Mouse (Mus musculus) cortical plate, adult 2 months (tissue): ENCODE data around the gene Fam19a1.

ENCODE experiments used
- CTCF ChIP-seq: fragments of 200-500 bp; IDR thresholded peaks from 2 replicates; pipeline ENCODE4 v1.5.1; 2011; ENCODE audit warnings: mild to moderate bottlenecking, control low read depth, low read length; ENCODE audit not compliant: insufficient read depth; ENCODE audit errors: extremely low read depth
- POLR2A ChIP-seq: fragments of 200-500 bp; IDR thresholded peaks from 2 replicates; pipeline ENCODE4 v1.6.1; 2011; ENCODE audit warnings: mild to moderate bottlenecking, low read length, control low read depth; ENCODE audit not compliant: insufficient read depth; ENCODE audit errors: extremely low read depth

GRCm38 (mm10) chr6:96595201-96595600 lies 482.2 kb downstream of the Fam19a1 start:
- TF ChIP-seq CTCF (no peak), POLR2A (no peak)
